Mouse (Mus musculus): ENCODE measurements around the gene Nudcd3. TPM values are rescaled to one million over a fixed set of nuclear protein-coding genes. Genes with fewer than 3 reads are reported as not detected.
"Not testable (repeated sequence)": the region's sequence is repeated elsewhere in the genome, so short reads cannot be mapped to it uniquely, and the experiment has no call there.

Gene Nudcd3
- total RNA-seq, 2 experiments from 2014 or later: 56.3 to 57.6 TPM

- intact Hi-C loops (cut with DNase I): no loop called here
- no peak for DNase-seq
These were observed 61.8 kb downstream of the Nudcd3 start for GRCm38 (mm10) chr11:6138233-6138950.

DNA sequence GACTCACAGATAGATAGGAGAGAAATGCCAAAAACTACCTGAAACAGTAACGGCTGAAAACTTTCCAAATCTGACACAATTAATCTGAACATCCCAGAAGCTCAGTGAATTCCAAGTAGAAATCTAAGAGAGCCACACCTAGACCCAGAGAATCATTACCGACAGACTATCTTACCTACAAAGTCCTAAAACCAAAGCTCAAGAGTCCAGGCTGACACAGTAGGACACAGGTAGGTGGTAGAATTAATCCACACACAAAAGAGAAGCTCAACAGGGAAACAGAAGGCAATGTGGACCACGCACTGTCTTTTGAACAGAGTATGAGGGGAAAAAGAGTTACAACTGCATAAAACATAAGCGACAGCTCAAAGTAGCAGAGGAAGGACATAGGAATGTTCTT lies 67.3 kb downstream of the Nudcd3 start:
- intact Hi-C loops (cut with DNase I): no loop called here
- DNase-seq: no peak

GRCm38 (mm10) chr11:6130578-6130977 lies 69.6 kb downstream of the Nudcd3 start:
- intact Hi-C loops (cut with DNase I): no loop called here
- no peak for DNase-seq

DNA sequence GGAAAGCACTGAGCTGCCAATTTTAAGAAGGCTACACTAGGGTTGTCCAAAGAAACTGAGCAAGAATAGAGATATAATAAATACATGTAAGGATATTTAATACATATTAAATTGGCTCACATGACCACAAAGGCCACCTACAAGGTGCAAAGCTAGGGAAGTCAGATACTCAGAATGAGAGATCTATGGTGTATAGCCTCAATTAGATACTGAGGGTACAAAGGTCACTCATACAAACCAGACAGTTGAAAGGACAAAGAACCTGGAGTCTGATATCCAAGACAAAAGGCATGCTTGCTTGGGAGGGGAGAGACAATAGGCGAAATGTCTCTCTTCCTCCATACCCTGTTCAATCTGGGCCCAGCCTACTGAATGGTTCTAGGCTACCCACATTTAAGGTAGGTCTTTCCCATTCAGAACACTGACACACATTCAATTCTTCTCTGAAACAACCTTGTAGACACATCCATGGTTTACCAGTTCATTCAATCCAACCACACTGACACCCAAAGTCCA lies 76.6 kb downstream of the Nudcd3 start:
- DNase-seq: no peak
- intact Hi-C loops (cut with DNase I): no loop called here

DNA sequence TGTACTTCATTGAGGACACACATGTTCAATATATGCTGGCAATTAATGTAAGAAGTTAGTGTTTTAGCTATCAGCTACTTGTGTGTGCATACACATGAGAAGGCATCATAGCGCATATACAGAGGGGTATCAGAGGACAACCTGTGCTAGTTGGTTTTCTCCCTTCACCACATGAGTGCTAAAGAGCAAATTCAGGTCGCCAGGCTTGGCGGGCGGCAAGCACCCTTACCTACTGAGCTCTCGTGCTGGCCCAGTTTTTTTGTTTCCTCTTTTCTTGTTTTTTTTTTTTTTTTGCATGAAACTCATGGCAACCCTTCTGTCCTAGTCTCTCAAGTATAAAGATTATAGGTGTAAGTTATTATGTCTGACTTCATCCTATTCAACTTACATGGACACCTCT lies 77.6 kb downstream of the Nudcd3 start:
- intact Hi-C loops (cut with DNase I): no loop called here
- DNase-seq: no peak

DNA sequence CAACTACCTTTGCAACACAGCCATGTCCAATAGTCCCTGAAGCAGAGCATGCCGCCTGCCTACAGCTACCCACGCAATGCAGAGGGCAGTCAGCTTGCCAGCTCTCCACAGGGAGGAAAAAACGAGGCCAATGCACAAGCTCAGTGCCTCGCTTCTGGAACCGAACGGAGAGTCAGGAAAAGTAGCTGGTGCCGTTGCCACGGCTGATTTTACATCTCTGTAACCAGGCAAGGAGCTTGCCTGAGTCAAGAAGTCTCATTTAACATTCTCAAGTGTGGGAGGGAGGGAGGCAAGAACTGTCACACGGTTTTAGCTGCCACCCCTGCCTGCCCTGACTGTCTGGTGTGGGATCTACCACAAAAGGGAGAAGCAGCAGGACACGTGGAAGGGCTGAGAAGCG lies 79.6 kb downstream of the Nudcd3 start:
- intact Hi-C loops (cut with DNase I): no loop called here
- DNase-seq: no peak

DNA sequence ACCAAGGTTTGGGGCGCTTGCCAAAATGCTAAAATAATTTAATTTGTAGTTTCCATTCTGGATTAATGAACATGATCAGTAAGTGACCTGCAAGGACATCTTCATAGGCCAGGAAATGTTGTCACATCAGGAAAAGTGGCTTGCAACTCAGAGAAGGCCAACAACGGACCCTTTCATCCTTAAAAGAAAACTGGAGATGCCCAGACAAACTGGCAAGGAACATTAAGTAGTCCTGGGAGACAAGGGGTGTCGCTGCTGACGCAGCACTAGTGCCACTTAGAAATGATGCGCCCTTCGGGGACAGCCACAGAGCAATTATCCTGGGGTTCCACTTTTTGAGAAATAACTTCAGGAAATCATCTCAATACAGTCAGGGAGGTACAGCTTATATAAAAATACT lies 80.2 kb downstream of the Nudcd3 start:
- intact Hi-C loops (cut with DNase I): no loop called here
- no peak for DNase-seq

DNA sequence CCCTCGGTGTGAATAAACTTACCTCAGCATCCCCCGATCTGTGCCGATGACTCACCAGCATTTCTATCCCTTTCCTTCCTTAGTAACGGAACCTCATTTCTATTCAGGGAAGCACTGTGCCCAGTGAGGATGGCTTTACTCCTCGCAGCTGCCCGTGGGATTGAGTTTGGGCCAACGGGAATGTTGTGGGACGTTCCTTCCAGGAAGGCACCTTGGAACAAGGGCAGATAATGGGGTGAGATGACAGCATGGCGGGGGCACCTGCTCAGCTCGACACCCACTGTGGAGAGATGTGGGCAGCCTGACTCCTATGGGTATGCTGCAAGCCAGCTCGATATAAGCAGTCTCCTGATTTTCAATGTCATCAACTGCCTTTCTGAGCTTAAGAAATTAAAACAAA lies 80.9 kb downstream of the Nudcd3 start:
- intact Hi-C loops (cut with DNase I): no loop called here
- DNase-seq: no peak

- no peak for DNase-seq
- intact Hi-C loops (cut with DNase I): no loop called here
These were observed 82.3 kb downstream of the Nudcd3 start for GRCm38 (mm10) chr11:6117956-6118355.

GRCm38 (mm10) chr11:6111734-6112484 lies 88.3 kb downstream of the Nudcd3 start:
- intact Hi-C loops (cut with DNase I): no loop called here

DNA sequence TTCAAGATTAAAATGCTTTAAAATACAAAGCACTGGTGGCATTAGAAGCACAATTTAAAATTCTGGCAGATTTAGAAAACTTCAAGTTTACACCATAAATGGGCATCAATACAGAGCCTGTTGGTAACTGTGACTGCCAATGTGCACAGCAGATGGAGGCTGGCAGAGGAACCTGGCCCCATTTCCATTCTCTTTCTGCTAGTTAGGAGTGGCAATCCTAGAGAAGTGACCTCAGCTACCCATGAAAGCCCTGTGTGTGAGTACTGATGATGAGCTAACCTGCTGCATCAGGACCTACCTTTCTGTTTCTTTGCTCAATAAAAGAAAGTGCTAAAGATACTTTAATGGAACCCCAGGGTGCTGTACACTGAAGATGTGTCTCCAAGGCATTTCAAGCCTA lies 90.2 kb downstream of the Nudcd3 start:
- DNase-seq: no peak
- intact Hi-C loops (cut with DNase I): no loop called here

More at GRCm38 (mm10) chr11:6111734-6112484, 88.3 kb downstream of the Nudcd3 start:
- DNase-seq: no peak

- intact Hi-C loops (cut with DNase I): no loop called here
These were observed 91.9 kb downstream of the Nudcd3 start for GRCm38 (mm10) chr11:6108296-6108695.

GRCm38 (mm10) chr11:6107722-6108121 lies 92.5 kb downstream of the Nudcd3 start:
- no peak for DNase-seq
- intact Hi-C loops (cut with DNase I): no loop called here

More at GRCm38 (mm10) chr11:6108296-6108695, 91.9 kb downstream of the Nudcd3 start:
- DNase-seq: no peak

DNA sequence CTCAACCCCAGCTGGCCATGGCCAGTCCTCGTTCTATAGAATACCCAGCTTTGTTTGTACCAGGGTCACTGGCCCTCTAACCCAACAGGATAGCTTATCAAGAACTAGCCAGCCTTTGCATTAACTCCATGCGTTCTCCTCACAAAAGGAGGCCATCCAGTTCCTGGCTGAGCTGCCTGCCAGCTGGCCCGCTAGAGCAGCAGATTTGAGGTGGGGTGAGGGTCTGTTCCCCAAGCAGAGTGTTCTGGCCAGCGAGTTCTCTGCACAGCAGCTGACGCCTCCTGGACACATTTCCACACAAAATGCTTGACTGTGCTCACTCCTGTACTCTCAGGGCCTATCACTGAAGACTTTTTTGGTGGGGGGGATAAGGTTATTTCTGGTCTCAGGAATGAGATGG lies 95.5 kb downstream of the Nudcd3 start:
- intact Hi-C loops (cut with DNase I): no loop called here
- DNase-seq: no peak

- DNase-seq; intact Hi-C loops (cut with DNase I): not testable (repeated sequence)
These were observed 103.6 kb downstream of the Nudcd3 start for GRCm38 (mm10) chr11:6096637-6097036.

DNA sequence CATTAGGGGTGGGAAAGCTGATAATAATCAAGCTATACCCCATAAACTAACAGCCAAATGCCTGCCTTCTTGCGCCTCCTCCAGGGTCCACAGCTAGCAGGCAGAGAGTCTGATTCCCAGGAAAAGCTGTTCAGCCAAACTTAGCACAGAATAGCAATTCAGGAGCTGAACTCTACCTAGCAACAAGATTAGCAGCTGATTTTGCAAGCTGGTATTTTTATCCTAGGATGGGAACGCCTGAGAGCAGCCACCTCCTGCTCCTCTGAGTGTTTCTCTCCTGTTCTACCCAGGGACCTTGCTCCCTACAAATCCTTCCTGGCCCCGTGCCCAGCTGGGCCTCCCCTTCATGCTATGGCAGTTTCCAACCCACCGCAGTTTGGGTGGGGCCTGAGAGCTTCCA lies 113.2 kb downstream of the Nudcd3 start:
- no peak for DNase-seq
- intact Hi-C loops (cut with DNase I): no loop called here

DNA sequence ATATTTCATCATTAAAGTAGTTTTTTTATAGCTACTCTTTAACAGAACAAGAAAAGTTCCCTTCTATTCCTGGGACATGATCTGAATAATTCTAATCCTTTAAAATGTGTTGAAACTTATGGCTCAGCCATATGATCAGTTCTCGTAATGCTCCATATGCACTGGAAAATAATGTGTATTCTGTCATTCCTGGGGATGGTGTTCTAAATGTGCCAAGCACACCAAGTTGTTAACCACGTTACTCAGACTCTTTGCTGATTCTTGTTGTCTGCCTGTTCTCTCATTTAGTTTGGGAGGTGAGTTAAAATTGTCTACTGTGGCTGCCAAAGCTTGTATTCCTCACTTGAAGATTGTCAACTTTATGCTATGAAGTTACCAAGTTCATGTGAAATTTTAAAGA lies 121.5 kb downstream of the Nudcd3 start:
- DNase-seq: no peak
- intact Hi-C loops (cut with DNase I): no loop called here

- intact Hi-C loops (cut with DNase I): no loop called here
- peak in 1 of 2 experiments; percentile 16 for DNase-seq
These were observed 124.6 kb downstream of the Nudcd3 start for GRCm38 (mm10) chr11:6075618-6076066.

- no peak for DNase-seq
- intact Hi-C loops (cut with DNase I): no loop called here
These were observed 131.8 kb downstream of the Nudcd3 start for GRCm38 (mm10) chr11:6068181-6068957.

- no peak for DNase-seq
- intact Hi-C loops (cut with DNase I): no loop called here
These were observed 133.1 kb downstream of the Nudcd3 start for GRCm38 (mm10) chr11:6067160-6067559.

DNA sequence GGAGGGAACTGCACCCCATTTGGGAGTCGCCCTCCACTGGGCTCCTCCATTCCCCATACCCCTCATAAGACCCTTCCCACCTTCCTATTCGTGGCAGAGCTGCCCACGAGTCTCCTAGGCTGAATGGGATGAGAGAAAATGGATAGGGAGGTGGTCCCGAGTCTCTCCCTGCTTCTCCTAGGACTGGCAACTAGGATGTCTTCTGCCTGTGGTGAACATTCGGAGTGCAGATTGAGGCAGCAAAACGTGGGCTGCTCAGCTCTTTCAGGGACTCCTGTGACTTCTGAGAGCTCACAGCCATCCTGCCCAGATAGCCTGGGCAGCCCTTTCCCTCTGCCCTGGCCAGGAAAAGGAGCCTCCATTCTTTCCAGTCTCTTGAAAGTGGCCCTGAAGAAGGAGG lies 134.0 kb downstream of the Nudcd3 start, which contains the start of gene Camk2b:
Camk2b (minus strand) TSS at position 187 of the 400 bp plus-strand sequence.
- intact Hi-C loops (cut with DNase I): no loop called here
- DNase-seq: no peak
